Mouse (Mus musculus) liver, postnatal 0 days (tissue): ENCODE results near the gene Pard3b.

Source experiments
- CTCF ChIP-seq: sonication (generic); IDR thresholded peaks from 2 replicates; pipeline ENCODE4 v1.5.1; 2016; ENCODE audit warnings: antibody characterized with exemption, low read depth
- EP300 ChIP-seq: IDR thresholded peaks from 2 replicates; pipeline ENCODE4 v1.6.1; 2016; ENCODE audit warnings: antibody characterized with exemption, low read depth, mild to moderate bottlenecking

GRCm38 (mm10) chr1:61934760-61935159 is 296.1 kb downstream of the Pard3b start:
- no peak for TF ChIP-seq CTCF
- TF ChIP-seq EP300, result no peak
